Mouse (Mus musculus) ovary, postnatal 36 days (tissue): ENCODE data around the gene Adgrf2.

Source experiments
- DNase-seq: peaks from one replicate; pipeline ENCODE4 v3.0.0; 2022; ENCODE audit warnings: low spot score, mixed read lengths

Gene Adgrf2

GRCm38 (mm10) chr17:42741801-42742217 lies at the start of gene Adgrf2:
Gene Adgrf2 (minus strand): TSS chr17:42742179.
- no peak for DNase-seq

- DNase-seq = no peak
Observed at GRCm38 (mm10) chr17:42790787-42791186, 48.8 kb upstream of the Adgrf2 start.

GRCm38 (mm10) chr17:42789723-42790122 lies 47.7 kb upstream of the Adgrf2 start:
- no peak for DNase-seq

GRCm38 (mm10) chr17:42788686-42789453 lies 46.9 kb upstream of the Adgrf2 start:
- no peak for DNase-seq

- peak; percentile 44 for DNase-seq
Observed at GRCm38 (mm10) chr17:42782156-42782757, 40.3 kb upstream of the Adgrf2 start.

- DNase-seq = no peak
Observed at GRCm38 (mm10) chr17:42753791-42754190, 11.8 kb upstream of the Adgrf2 start.

- DNase-seq = peak; percentile 7
Observed at GRCm38 (mm10) chr17:42752173-42752572, 10.2 kb upstream of the Adgrf2 start.

- no peak for DNase-seq
Observed at GRCm38 (mm10) chr17:42745657-42746420, 3.9 kb upstream of the Adgrf2 start.

- no peak for DNase-seq
Observed at GRCm38 (mm10) chr17:42742823-42743222, 844 bp upstream of the Adgrf2 start.

GRCm38 (mm10) chr17:42738794-42739193 lies 3.2 kb downstream of the Adgrf2 start:
- no peak for DNase-seq

- DNase-seq = no peak
Observed at GRCm38 (mm10) chr17:42717161-42717560, 24.8 kb downstream of the Adgrf2 start.

- no peak for DNase-seq
Observed at GRCm38 (mm10) chr17:42714991-42715390, 27.0 kb downstream of the Adgrf2 start.

- DNase-seq = no peak
Observed at GRCm38 (mm10) chr17:42710717-42711116, 31.3 kb downstream of the Adgrf2 start.

- no peak for DNase-seq
Observed at GRCm38 (mm10) chr17:42705611-42706010, 36.4 kb downstream of the Adgrf2 start.

- no peak for DNase-seq
Observed at GRCm38 (mm10) chr17:42702198-42702597, 39.8 kb downstream of the Adgrf2 start.

- DNase-seq = no peak
Observed at GRCm38 (mm10) chr17:42694730-42695129, 47.2 kb downstream of the Adgrf2 start.

- DNase-seq = no peak
Observed at GRCm38 (mm10) chr17:42692136-42692535, 49.8 kb downstream of the Adgrf2 start, which contains the start of gene Adgrf4. Gene Adgrf4 (minus strand): TSS chr17:42692284.

GRCm38 (mm10) chr17:42690531-42690930 lies 51.4 kb downstream of the Adgrf2 start:
- DNase-seq = no peak
